Mouse (Mus musculus) liver, embryonic 13.5 days (tissue): ENCODE measurements around the gene Rcbtb2. TPM values are rescaled to one million over a fixed set of nuclear protein-coding genes. Genes with fewer than 3 reads are reported as not detected.
"Not testable (repeated sequence)": the region's sequence is repeated elsewhere in the genome, so short reads cannot be mapped to it uniquely, and the experiment has no call there.

Experiments
- ATAC-seq: fragments of 200-750 bp; cut with Nextera tagmentation; 2 replicates; pipeline ENCODE4 v1.8.0; 2017; ENCODE audit warnings: low read depth, mild to moderate bottlenecking, moderate number of reproducible peaks, moderate library complexity
- DNase-seq: peaks from one replicate; pipeline ENCODE4 v3.0.0; 2022
- H3K27ac ChIP-seq: fragments of 300-500 bp; sonication (generic); 2 replicates; pipeline ENCODE4 v1.5.1; 2015; ENCODE audit warnings: moderate library complexity, mild to moderate bottlenecking, inconsistent platforms
- H3K27me3 ChIP-seq: fragments of 300-500 bp; sonication (generic); 2 replicates; pipeline ENCODE4 v1.6.1; 2015; ENCODE audit warnings: mild to moderate bottlenecking, inconsistent platforms
- H3K36me3 ChIP-seq: fragments of 300-500 bp; sonication (generic); 2 replicates; pipeline ENCODE4 v1.6.1; 2015; ENCODE audit warnings: mild to moderate bottlenecking, inconsistent platforms
- H3K4me1 ChIP-seq: fragments of 300-500 bp; sonication (generic); replicated peaks from 2 replicates; pipeline ENCODE4 v1.6.1; 2015; ENCODE audit warnings: inconsistent platforms
- H3K4me2 ChIP-seq: fragments of 300-500 bp; sonication (generic); 2 replicates; pipeline ENCODE4 v1.6.1; 2015; ENCODE audit warnings: inconsistent platforms, mild to moderate bottlenecking, moderate library complexity
- H3K4me3 ChIP-seq: fragments of 300-500 bp; sonication (generic); replicated peaks from 2 replicates; pipeline ENCODE4 v1.5.1; 2015; ENCODE audit warnings: mild to moderate bottlenecking, inconsistent platforms
- H3K9ac ChIP-seq: fragments of 300-500 bp; sonication (generic); 2 replicates; pipeline ENCODE4 v1.6.1; 2015; ENCODE audit warnings: mild to moderate bottlenecking, inconsistent platforms
- H3K9me3 ChIP-seq: fragments of 300-500 bp; sonication (generic); replicated peaks from 2 replicates; pipeline ENCODE4 v1.6.1; 2016; ENCODE audit warnings: inconsistent platforms
- WGBS: fragments of 180-500 bp; shearing (Covaris S2); methylation state at CpG from one replicate; pipeline ENCODE4 v1.1.7; 2015; ENCODE audit not compliant: insufficient replicate concordance; 5-methylcytosine and 5-hydroxymethylcytosine counted together
- polyA plus RNA-seq: library from polyadenylated mRNA; unstranded; fragments of >200 nt; fragmentation: Nextera tagmentation; extraction: Ambion mirVana; gene quantifications from 2 replicates; pipeline ENCODE4 v1.2.1, GENCODE M21; 2015

The Rcbtb2 gene
- 20.2 and 25.1 TPM in 2 replicates for polyA plus RNA-seq

DNA sequence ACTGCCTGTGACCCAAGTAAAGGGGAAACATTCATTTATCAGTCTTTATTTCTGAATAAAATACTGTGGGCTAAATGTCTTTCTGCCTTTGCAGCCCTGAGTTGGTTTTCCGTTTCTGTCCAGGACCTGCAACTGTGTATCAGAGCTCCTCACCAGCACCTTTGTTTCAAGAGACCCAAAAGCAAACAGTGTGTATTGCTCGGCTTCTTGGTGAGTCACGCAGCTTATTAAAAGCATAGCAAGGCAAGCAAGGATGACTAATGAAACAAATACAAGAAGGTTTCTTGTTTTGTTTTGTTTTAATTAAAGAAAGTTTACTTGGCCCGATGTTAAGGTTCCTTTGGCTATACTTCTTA is at the start of gene Rcbtb2:
Gene Rcbtb2, plus strand, starts transcription at position 115 of the 356 bp plus-strand sequence.
- WGBS = 24% methylated on average over 4 of the region's 4 CpGs
- Histone ChIP-seq H3K9ac (no peak within 1 kb of the TSS), H3K36me3 (no peaks in the 10 kb centered on the region), H3K4me2 (peak within 1 kb of the TSS; percentile 38; the same call in 1 of the 2 replicates), H3K4me1 (peaks cover 39% of the 10 kb centered on the region), H3K27me3 (no peaks in the 10 kb centered on the region), H3K27ac (no peak within 1 kb of the TSS; the same call in 1 of the 2 replicates), H3K9me3 (no peaks in the 10 kb centered on the region), H3K4me3 (no peak within 1 kb of the TSS)
- ATAC-seq (no peak), DNase-seq (no peak)

DNA sequence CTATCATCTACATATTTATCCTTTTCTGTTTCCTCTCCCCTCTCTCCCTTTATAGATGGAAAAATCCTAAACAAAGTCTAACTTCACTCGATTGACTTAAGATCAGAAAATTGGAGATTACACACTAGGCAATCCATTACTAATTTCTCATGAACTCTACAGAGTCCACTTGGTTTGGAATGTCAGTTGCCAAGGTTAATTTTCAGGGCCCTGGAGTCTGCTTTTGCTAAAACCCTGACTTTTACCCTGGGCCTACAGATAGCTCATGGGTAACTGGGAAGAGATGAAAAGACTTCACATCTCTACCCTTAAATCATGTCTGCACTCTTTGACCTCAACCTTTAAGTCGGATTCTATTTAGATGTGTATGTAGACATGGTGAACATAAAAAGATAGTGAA is 39.3 kb upstream of the Rcbtb2 start:
- Histone ChIP-seq H3K9ac (no peak overlapping the region), H3K4me2 (no peak overlapping the region), H3K36me3 (no peaks in the 10 kb centered on the region), H3K27ac (no peak overlapping the region), H3K27me3 (no peaks in the 10 kb centered on the region), H3K4me1 (no peaks in the 10 kb centered on the region), H3K9me3 (no peaks in the 10 kb centered on the region), H3K4me3 (no peak overlapping the region)
- 57% methylated on average over 2 of the region's 2 CpGs for WGBS
- ATAC-seq (no peak), DNase-seq (no peak)

DNA sequence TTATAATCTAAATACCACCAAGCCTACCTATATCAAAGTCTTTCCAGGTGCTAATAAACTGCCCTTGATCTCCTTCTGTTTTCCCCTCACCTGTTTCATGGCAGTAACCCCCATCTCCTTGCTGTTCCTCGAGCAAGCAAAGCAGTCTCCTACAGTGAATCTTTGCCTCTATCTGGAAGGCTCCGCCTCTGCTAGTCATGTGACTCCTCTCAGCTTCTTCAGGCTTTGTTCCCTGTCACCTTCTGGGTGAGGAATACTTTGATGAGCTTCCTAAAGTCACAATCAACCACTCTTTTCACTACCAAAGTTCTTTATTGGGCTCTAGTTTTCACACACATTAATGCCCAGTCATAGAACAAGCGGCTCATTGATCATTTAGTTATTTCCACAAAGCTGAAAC is 36.4 kb upstream of the Rcbtb2 start:
- H3K4me3 ChIP-seq = no peak overlapping the region
- no peaks in the 10 kb centered on the region for H3K4me1 ChIP-seq
- DNase-seq (no peak), ATAC-seq (no peak)
- H3K9me3 ChIP-seq = no peaks in the 10 kb centered on the region
- WGBS = 40% methylated on average over 3 of the region's 3 CpGs
- no peak overlapping the region for H3K4me2 ChIP-seq
- no peaks in the 10 kb centered on the region for H3K36me3 ChIP-seq
- H3K27ac ChIP-seq = no peak overlapping the region
- H3K9ac ChIP-seq = no peak overlapping the region
- H3K27me3 ChIP-seq = no peaks in the 10 kb centered on the region

DNA sequence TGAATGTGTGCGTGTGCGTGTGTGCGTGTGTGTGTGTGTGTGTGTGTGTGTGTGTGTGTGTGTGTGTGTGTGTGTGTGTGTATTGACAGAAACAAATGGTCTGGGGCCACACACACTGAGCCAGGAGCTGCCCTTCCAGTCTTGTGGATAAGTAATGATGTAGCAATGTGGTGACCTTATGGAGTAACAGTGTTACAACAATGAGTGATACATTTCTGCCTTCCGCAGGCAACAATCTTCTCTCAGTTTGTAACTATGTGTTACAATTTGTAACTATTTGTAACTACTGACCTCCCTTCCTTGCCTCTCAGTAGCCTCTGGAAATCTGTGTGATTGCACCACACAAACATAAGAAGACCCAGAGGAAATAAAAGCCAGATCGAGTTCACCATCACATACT is 35.6 kb upstream of the Rcbtb2 start:
- H3K9ac ChIP-seq = no peak overlapping the region
- no peaks in the 10 kb centered on the region for H3K27me3 ChIP-seq
- H3K4me2 ChIP-seq = no peak overlapping the region
- no peak for DNase-seq
- no peaks in the 10 kb centered on the region for H3K4me1 ChIP-seq
- H3K4me3 ChIP-seq = no peak overlapping the region
- WGBS = 69% methylated on average over 5 of the region's 5 CpGs
- H3K36me3 ChIP-seq = no peaks in the 10 kb centered on the region
- ATAC-seq = no peak
- H3K27ac ChIP-seq = no peak overlapping the region
- H3K9me3 ChIP-seq = no peaks in the 10 kb centered on the region

DNA sequence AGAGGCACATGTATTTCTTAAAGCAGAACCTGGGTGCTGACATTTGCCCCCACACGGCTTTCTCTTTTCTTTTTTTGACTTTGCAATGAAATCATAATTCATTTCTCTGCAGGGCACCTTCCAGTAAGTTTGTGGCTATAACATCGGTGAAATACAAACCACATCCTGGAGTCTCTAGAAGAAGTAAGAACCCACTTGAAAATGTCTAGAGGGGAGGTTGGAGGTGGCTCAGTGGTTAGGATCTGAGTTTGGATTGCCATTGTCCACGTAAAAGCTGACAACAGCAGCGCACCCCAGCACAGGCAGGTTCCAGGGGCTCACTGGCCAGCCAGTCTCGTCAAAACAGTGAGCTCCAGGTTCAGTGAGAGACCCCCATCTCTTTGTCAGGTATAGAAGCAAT is 35.1 kb upstream of the Rcbtb2 start:
- Histone ChIP-seq H3K4me2 (no peak overlapping the region), H3K27me3 (no peaks in the 10 kb centered on the region), H3K27ac (no peak overlapping the region), H3K4me1 (no peaks in the 10 kb centered on the region), H3K36me3 (no peaks in the 10 kb centered on the region), H3K9me3 (no peaks in the 10 kb centered on the region), H3K4me3 (no peak overlapping the region), H3K9ac (no peak overlapping the region)
- ATAC-seq (no peak), DNase-seq (no peak)
- 55% methylated on average over 5 of the region's 5 CpGs for WGBS

DNA sequence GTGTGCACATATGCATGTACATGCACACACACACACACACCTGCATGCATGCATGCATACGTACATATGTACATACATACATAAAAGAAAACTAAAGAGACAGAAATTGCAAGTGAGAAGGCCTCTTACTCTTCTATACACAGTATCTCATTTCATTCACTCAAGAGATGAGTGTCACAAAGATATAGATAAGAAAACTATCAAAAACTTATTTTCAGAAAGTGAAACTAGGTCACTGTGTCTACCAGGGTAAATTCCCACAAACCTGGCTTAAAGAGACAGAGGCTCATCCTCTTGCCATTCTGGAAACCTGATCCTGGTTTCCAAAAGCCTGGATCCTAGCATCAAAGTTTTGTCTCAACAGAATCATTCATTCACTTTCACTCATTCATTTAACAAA is 34.6 kb upstream of the Rcbtb2 start:
- H3K36me3 ChIP-seq = no peaks in the 10 kb centered on the region
- H3K4me3 ChIP-seq = no peak overlapping the region
- no peaks in the 10 kb centered on the region for H3K27me3 ChIP-seq
- no peak for DNase-seq
- no peak for ATAC-seq
- no peaks in the 10 kb centered on the region for H3K4me1 ChIP-seq
- WGBS = 71% methylated on average over 1 of the region's 1 CpGs
- H3K9ac ChIP-seq = no peak overlapping the region
- no peak overlapping the region for H3K27ac ChIP-seq
- no peaks in the 10 kb centered on the region for H3K9me3 ChIP-seq
- H3K4me2 ChIP-seq = no peak overlapping the region

DNA sequence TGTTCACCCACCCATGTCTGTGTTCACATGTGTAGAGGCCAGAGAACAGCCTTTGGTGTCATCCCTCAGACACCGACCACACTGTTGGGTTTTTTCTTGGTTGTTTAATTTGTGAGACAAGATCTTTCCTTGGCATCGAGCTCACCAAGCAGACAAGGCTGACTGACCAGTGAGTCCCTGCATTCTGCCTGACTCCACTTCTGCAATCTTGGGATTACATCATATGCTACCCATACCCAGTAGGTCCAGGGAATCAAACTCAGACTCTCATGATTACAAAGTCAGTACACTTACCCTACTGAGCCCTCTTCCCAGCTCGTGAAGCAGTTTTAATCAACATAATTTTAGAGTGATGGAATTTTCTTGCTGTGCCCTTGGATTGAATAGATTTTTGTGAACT is 30.0 kb upstream of the Rcbtb2 start:
- Histone ChIP-seq H3K9ac (no peak overlapping the region), H3K27ac (no peak overlapping the region), H3K4me1 (no peaks in the 10 kb centered on the region), H3K27me3 (no peaks in the 10 kb centered on the region), H3K36me3 (no peaks in the 10 kb centered on the region), H3K4me2 (no peak overlapping the region), H3K9me3 (no peaks in the 10 kb centered on the region), H3K4me3 (no peak overlapping the region)
- ATAC-seq (no peak), DNase-seq (no peak)
- WGBS = 52% methylated on average over 3 of the region's 3 CpGs

DNA sequence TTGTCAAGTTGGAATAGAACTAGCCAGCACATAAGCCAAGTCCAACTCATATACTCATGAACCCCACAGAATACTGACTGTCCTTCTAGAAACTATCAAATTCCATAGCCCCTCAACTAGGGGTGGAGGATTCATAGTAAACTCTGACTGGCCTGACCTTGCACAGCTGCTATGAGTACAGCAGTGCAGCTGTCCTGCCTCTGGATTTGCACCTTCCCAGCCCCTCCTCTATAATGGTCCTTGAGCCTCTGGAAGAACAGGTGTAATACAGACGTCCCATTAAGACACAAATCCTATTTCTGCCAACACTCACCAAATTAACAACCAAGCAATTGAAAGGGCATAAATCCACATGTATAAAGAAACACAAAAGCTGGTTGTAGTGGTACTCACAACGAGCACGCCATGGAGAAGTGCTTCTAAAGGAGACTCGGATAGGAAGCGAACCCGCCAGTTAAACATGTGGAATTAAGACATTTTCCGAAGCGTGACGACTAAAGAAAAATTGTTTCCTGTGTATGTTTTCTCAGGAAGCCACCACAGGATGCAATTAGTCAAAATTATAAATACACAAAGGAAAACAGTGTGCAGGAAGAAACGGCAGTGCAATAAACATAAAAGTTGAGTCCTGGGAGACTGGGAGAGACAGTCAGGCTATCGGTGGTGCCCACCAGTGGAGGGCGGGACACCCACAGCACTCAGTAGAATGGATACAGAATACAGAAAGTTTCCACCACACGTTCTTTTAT is 27.9 kb upstream of the Rcbtb2 start:
- Histone ChIP-seq H3K4me2 (no peak overlapping the region), H3K4me3 (no peak overlapping the region), H3K9me3 (no peaks in the 10 kb centered on the region), H3K36me3 (no peaks in the 10 kb centered on the region), H3K27me3 (no peaks in the 10 kb centered on the region), H3K4me1 (no peaks in the 10 kb centered on the region), H3K27ac (no peak overlapping the region), H3K9ac (no peak overlapping the region)
- ATAC-seq (no peak), DNase-seq (no peak)
- 41% methylated on average over 13 of the region's 13 CpGs for WGBS

DNA sequence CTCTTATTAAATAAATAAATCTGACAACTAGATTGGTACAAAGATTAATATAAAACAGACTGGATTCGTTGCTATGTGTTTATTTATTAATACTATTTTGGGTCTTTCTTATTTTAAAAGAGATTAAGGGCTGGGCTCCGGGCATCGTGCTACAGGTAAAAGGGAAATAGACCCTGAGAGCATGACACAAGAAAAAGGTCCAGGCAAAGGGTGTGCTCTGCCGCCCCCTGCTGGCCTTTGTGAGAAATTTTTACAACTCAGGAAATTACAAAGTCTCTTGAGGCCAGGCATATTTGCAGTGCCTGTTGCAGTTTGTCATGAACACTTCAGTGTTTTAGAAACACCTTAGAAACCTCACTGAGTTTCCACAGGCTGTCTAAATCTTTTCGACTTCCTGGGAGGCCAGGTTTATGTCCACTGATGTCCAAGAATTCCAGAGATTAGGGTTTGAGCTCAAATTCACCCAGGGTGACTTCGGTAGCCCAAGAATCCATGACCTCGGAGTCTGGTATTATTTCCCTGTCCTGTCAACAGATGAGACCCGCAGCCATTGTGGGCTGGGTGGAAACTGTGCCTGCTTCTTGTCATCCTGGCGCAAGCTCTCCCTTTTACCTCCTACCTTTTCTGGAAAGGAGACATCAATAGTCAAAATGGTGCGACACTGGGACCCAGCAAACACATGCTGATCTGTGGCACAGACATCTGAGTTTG is 24.0 kb upstream of the Rcbtb2 start:
- no peak for ATAC-seq
- no peak for DNase-seq
- WGBS = 33% methylated on average over 10 of the region's 10 CpGs

DNA sequence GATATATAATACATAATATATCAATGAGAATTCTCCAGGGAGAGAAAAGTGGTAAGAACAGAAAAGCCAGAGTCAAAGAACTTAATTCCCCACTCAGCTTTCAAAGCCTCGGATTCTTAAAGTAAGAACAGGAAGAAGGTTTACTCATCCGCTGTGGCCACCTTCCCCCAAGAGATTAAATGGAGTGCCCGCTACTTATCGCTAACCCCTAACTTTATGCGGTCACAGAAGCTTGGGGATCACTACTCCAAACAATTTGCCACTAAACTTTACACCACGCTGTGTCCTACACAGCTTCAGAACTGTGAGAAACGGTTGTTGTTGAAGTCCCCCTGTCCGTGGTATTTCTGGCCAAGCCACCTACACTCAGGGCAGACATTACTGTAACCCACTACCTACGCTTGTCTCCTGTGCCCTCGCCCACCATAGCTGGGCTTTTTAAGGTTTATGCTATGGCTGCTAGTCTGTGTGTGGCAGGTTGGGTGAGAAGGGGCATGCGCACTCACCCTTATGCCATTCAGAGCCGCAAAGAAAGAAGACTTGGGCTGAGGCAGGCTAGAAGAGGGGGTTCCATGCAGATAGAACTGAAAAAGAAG is 20.5 kb upstream of the Rcbtb2 start:
- Histone ChIP-seq H3K4me3 (no peak overlapping the region), H3K4me1 (peaks cover 11% of the 10 kb centered on the region), H3K9me3 (no peaks in the 10 kb centered on the region), H3K27me3 (no peaks in the 10 kb centered on the region), H3K27ac (no peak overlapping the region), H3K36me3 (no peaks in the 10 kb centered on the region), H3K9ac (no peak overlapping the region), H3K4me2 (no peak overlapping the region)
- DNase-seq (no peak), ATAC-seq (no peak)
- WGBS = 34% methylated on average over 12 of the region's 12 CpGs

More for the DNA sequence above, 24.0 kb upstream of the Rcbtb2 start:
- no peak overlapping the region for H3K4me3 ChIP-seq
- no peak overlapping the region for H3K4me2 ChIP-seq
- no peaks in the 10 kb centered on the region for H3K9me3 ChIP-seq
- H3K36me3 ChIP-seq = no peaks in the 10 kb centered on the region
- no peaks in the 10 kb centered on the region for H3K27me3 ChIP-seq
- no peaks in the 10 kb centered on the region for H3K4me1 ChIP-seq
- no peak overlapping the region for H3K27ac ChIP-seq
- no peak overlapping the region for H3K9ac ChIP-seq

DNA sequence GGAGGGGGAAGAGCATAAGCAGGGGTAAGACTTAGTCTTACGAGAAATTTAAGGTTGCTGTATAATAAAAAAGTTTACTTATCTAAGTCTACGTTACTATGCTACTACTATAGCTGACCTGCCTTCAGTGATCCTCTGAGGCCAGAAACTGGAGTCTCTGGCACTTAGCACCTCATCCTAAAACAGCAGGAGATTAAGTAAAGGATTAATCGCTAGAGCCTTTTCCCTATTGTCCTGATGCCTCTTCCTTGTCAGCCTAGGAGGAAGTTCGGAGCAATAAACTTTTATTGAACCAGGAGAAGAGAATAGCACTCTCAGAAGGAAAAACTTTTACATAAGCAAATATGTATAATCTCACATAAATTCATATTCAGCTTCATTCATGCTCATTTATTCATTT is 19.9 kb upstream of the Rcbtb2 start:
- peaks cover 14% of the 10 kb centered on the region for H3K4me1 ChIP-seq
- not testable (repeated sequence) for H3K27ac ChIP-seq, H3K4me2 ChIP-seq, H3K27me3 ChIP-seq, H3K4me3 ChIP-seq, DNase-seq, ATAC-seq, H3K36me3 ChIP-seq, H3K9ac ChIP-seq, H3K9me3 ChIP-seq
- 62% methylated on average over 4 of the region's 4 CpGs for WGBS
